Mouse (Mus musculus): ENCODE measurements around the gene Gm45713. TPM values are rescaled to one million over a fixed set of nuclear protein-coding genes. Genes with fewer than 3 reads are reported as not detected.
"Not testable (repeated sequence)": the region's sequence is repeated elsewhere in the genome, so short reads cannot be mapped to it uniquely, and the experiment has no call there.

Gm45713 gene
- polyA plus RNA-seq, 1 experiment from 2014 or later, result not detected

DNA sequence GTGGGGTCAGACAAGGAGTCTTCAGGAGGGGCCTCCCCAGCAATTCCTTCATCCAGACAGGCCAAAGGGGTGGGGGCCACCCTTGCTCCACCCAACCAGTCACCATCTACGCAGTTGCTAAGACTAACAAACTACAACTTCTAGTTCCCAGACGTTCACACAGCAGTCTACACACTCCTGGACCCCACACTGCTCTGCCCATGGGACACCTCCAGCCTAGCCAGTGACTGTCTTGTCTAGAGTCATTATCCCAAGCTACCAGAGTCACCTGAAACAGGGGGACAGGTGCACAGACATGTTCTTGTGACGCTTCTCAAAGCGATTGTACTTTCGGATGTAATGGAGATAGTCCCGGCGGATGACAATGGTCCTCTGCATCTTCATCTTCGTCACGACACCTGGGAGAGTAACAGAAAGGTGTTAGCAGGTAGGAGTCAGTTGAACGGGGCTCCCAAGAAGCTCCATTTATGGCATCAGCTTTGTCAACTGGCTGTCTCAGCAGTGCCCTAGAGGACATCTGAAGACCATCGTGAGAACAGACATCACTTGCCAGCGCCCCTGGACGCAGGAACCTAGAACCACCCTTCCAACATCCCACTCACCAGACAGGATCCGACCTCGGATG, 13.4 kb downstream of the Gm45713 start:
- WGBS, result 83% methylated on average over 15 of the region's 15 CpGs
- H3K27me3 ChIP-seq (ENCODE audit: low read depth, poor library complexity, severe bottlenecking), result no peaks in the 10 kb centered on the region
- H3K36me3 ChIP-seq, result peaks cover 85% of the 10 kb centered on the region
- DNase-seq (ENCODE audit: low spot score), result no peak
- H3K4me3 ChIP-seq, result peak overlapping the region; percentile 84
- peaks cover 53% of the 10 kb centered on the region for H3K4me1 ChIP-seq
- H3K9me3 ChIP-seq (replicated peaks), result no peaks in the 10 kb centered on the region
- peak overlapping the region; percentile 95 for H3K27ac ChIP-seq

GRCm38 (mm10) chr7:45121966-45122365, 14.1 kb downstream of the Gm45713 start:
- DNase-seq (ENCODE audit: low spot score), result no peak
- peak overlapping the region; percentile 18 for H3K4me3 ChIP-seq
- H3K4me1 ChIP-seq, result peaks cover 48% of the 10 kb centered on the region
- H3K36me3 ChIP-seq, result peaks cover 81% of the 10 kb centered on the region
- H3K27me3 ChIP-seq (ENCODE audit: low read depth, poor library complexity, severe bottlenecking), result no peaks in the 10 kb centered on the region
- no peak overlapping the region for H3K27ac ChIP-seq
- H3K9me3 ChIP-seq (replicated peaks), result no peaks in the 10 kb centered on the region

DNA sequence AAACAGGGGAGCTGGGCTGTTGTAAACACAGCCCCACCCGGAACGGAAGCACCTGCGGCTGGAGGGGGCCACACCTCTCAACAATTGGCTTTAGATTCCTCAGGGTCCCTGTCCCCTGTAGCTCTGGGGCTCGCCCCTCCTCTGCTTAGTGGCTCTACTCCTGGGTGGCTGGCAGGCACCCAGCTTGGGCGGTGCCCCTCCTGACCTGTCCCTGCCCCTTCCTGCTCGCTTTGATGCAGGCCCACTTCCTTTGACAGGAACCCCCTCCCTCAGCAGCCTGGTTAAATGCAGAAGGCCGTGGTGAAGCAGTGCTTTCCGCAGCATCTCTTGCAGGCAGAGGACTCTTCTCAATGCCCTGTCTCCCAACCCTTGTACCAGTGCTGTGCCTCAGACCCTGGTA, 14.6 kb downstream of the Gm45713 start:
- peaks cover 43% of the 10 kb centered on the region for H3K4me1 ChIP-seq
- no peaks in the 10 kb centered on the region for H3K27me3 ChIP-seq (ENCODE audit: low read depth, poor library complexity, severe bottlenecking)
- H3K9me3 ChIP-seq (replicated peaks), result no peaks in the 10 kb centered on the region
- no peak overlapping the region for H3K27ac ChIP-seq
- 73% methylated on average over 8 of the region's 8 CpGs for WGBS
- peak overlapping the region; percentile 18 for H3K4me3 ChIP-seq
- peaks cover 75% of the 10 kb centered on the region for H3K36me3 ChIP-seq
- no peak for DNase-seq (ENCODE audit: low spot score)

GRCm38 (mm10) chr7:45119780-45120709, 16.0 kb downstream of the Gm45713 start:
- H3K4me3 ChIP-seq, result no peak overlapping the region
- WGBS, result 83% methylated on average over 5 of the region's 5 CpGs

GRCm38 (mm10) chr7:45118336-45118735, 17.7 kb downstream of the Gm45713 start:
- no peak for DNase-seq (ENCODE audit: low spot score)
- Histone ChIP-seq H3K27ac (no peak overlapping the region), H3K27me3 (ENCODE audit: low read depth, poor library complexity, severe bottlenecking) (no peaks in the 10 kb centered on the region), H3K4me3 (no peak overlapping the region), H3K36me3 (peaks cover 58% of the 10 kb centered on the region), H3K9me3 (replicated peaks) (no peaks in the 10 kb centered on the region), H3K4me1 (peaks cover 27% of the 10 kb centered on the region)
- WGBS, result 90% methylated on average over 6 of the region's 6 CpGs

More at GRCm38 (mm10) chr7:45119780-45120709, 16.0 kb downstream of the Gm45713 start:
- no peaks in the 10 kb centered on the region for H3K9me3 ChIP-seq (replicated peaks)
- peaks cover 29% of the 10 kb centered on the region for H3K4me1 ChIP-seq
- no peak for DNase-seq (ENCODE audit: low spot score)
- no peaks in the 10 kb centered on the region for H3K27me3 ChIP-seq (ENCODE audit: low read depth, poor library complexity, severe bottlenecking)
- H3K27ac ChIP-seq, result no peak overlapping the region
- peaks cover 62% of the 10 kb centered on the region for H3K36me3 ChIP-seq

DNA sequence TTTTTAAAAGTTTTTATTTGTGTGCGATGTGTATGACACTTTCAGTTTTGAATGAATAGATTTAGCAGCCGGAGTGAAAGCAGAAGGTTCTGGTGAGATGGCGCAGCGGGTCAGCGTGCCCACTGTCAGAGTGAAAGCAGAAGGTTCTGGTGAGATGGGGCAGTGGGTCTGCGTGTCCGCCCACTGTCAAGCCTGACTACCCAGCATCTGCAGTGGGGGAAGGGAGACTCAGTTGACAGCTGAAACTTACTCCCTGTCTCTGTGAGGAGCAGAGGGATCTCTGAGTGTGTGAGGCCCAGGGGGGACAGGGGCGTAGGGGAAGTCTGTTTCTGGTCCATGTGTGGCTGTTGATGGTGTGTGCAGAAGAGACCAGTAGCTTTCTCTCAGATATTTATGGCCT, 18.5 kb downstream of the Gm45713 start:
- 84% methylated on average over 8 of the region's 8 CpGs for WGBS
- Histone ChIP-seq H3K4me1 (peaks cover 19% of the 10 kb centered on the region), H3K4me3 (no peak overlapping the region), H3K9me3 (replicated peaks) (no peaks in the 10 kb centered on the region), H3K36me3 (peaks cover 51% of the 10 kb centered on the region), H3K27me3 (ENCODE audit: low read depth, poor library complexity, severe bottlenecking) (no peaks in the 10 kb centered on the region), H3K27ac (no peak overlapping the region)
- DNase-seq (ENCODE audit: low spot score), result no peak

DNA sequence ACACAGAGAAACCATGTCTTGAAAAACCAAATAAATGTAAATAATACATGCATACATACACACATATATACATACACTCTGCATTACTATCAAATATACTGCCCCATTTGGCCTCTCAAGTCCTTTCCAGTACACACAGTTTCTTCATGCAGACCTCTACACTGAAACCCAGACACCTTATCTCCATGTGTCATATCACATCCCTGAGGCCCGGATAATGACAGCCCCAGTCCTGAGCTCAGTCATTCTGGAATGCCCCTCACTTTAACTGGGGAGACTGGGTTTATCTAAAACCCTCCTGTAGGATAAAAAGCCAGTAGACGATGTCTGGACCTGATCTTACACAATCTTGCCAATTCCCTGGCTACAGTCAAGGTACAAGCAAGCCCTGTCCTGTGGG, 22.6 kb downstream of the Gm45713 start:
- peaks cover 4% of the 10 kb centered on the region; the same call in 1 of the 2 replicates for H3K4me1 ChIP-seq
- no peak for DNase-seq (ENCODE audit: low spot score)
- H3K4me3 ChIP-seq, result no peak overlapping the region
- no peaks in the 10 kb centered on the region for H3K27me3 ChIP-seq (ENCODE audit: low read depth, poor library complexity, severe bottlenecking)
- H3K9me3 ChIP-seq (replicated peaks), result no peaks in the 10 kb centered on the region
- WGBS, result 87% methylated on average over 2 of the region's 2 CpGs
- H3K27ac ChIP-seq, result no peak overlapping the region
- peaks cover 10% of the 10 kb centered on the region for H3K36me3 ChIP-seq

- Histone ChIP-seq H3K4me1 (peaks cover 4% of the 10 kb centered on the region; the same call in 1 of the 2 replicates), H3K36me3 (peaks cover under 1% of the 10 kb centered on the region), H3K27me3 (ENCODE audit: low read depth, poor library complexity, severe bottlenecking) (no peaks in the 10 kb centered on the region), H3K27ac (no peak overlapping the region), H3K9me3 (replicated peaks) (no peaks in the 10 kb centered on the region), H3K4me3 (no peak overlapping the region)
- no peak for DNase-seq (ENCODE audit: low spot score)
- 59% methylated on average over 3 of the region's 3 CpGs for WGBS
Observed at GRCm38 (mm10) chr7:45112529-45112928, 23.5 kb downstream of the Gm45713 start.

DNA sequence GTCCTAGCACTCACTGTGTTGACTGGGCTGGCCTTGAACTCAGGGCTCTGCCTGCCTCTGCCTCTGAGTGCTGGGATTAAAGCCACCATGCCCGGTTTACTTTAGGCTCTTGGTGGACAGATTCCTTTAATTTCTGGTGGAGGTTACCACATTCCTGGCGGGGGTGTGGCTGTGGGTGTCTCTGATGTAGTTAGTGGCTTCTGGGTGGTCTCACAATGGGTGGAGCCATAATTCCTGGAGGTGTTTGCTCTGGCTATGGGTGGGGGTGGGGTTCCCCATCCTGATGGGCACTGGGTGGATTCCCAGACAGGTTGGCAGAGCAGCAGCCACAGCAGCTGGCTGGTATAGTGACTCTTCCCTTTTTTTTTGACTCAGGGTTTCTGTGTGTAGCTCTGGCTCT, 24.1 kb downstream of the Gm45713 start:
- DNase-seq (ENCODE audit: low spot score), result no peak
- H3K27ac ChIP-seq, result no peak overlapping the region
- no peaks in the 10 kb centered on the region for H3K36me3 ChIP-seq
- no peaks in the 10 kb centered on the region for H3K27me3 ChIP-seq (ENCODE audit: low read depth, poor library complexity, severe bottlenecking)
- peaks cover 4% of the 10 kb centered on the region; the same call in 1 of the 2 replicates for H3K4me1 ChIP-seq
- no peaks in the 10 kb centered on the region for H3K9me3 ChIP-seq (replicated peaks)
- 60% methylated on average over 2 of the region's 2 CpGs for WGBS
- H3K4me3 ChIP-seq, result no peak overlapping the region

- H3K36me3 ChIP-seq; H3K9me3 ChIP-seq (replicated peaks); H3K27me3 ChIP-seq (ENCODE audit: low read depth, poor library complexity, severe bottlenecking); H3K27ac ChIP-seq; H3K4me3 ChIP-seq; DNase-seq (ENCODE audit: low spot score): not testable (repeated sequence)
- 93% methylated on average over 4 of the region's 4 CpGs for WGBS
- peaks cover 16% of the 10 kb centered on the region for H3K4me1 ChIP-seq
Observed at GRCm38 (mm10) chr7:45110089-45110488, 25.9 kb downstream of the Gm45713 start.

- Histone ChIP-seq H3K27ac (peak overlapping the region; percentile 65; the same call in 1 of the 2 replicates), H3K4me3 (no peak overlapping the region), H3K36me3 (no peaks in the 10 kb centered on the region), H3K4me1 (peaks cover 29% of the 10 kb centered on the region), H3K9me3 (replicated peaks) (no peaks in the 10 kb centered on the region), H3K27me3 (ENCODE audit: low read depth, poor library complexity, severe bottlenecking) (no peaks in the 10 kb centered on the region)
- WGBS, result 61% methylated on average over 5 of the region's 5 CpGs
- DNase-seq (ENCODE audit: low spot score), result no peak
Observed at GRCm38 (mm10) chr7:45107052-45107645, 28.9 kb downstream of the Gm45713 start.

DNA sequence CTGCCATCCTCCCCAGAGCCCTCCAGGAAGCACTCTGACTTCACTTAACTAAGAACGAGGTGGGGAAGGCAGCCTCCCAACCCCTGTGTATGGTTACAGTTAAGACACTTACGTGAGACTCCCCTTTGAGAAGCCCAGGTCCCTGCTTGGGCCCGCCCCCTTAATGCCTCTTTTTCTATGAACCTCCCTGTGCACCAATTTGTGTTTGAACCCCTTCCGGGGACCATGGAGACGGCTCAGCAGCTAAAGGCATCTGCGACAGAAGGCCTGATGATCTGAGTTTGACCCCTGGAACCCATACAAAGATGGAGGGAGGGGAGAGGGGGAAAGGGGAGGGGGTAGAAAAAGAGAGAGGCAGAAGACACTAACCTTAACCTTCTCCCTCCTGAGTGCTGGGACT, 29.6 kb downstream of the Gm45713 start:
- no peaks in the 10 kb centered on the region for H3K9me3 ChIP-seq (replicated peaks)
- peak overlapping the region; percentile 65; the same call in 1 of the 2 replicates for H3K27ac ChIP-seq
- no peaks in the 10 kb centered on the region for H3K27me3 ChIP-seq (ENCODE audit: low read depth, poor library complexity, severe bottlenecking)
- peaks cover 29% of the 10 kb centered on the region for H3K4me1 ChIP-seq
- H3K36me3 ChIP-seq, result no peaks in the 10 kb centered on the region
- WGBS, result 50% methylated on average over 6 of the region's 6 CpGs
- no peak for DNase-seq (ENCODE audit: low spot score)
- no peak overlapping the region for H3K4me3 ChIP-seq

DNA sequence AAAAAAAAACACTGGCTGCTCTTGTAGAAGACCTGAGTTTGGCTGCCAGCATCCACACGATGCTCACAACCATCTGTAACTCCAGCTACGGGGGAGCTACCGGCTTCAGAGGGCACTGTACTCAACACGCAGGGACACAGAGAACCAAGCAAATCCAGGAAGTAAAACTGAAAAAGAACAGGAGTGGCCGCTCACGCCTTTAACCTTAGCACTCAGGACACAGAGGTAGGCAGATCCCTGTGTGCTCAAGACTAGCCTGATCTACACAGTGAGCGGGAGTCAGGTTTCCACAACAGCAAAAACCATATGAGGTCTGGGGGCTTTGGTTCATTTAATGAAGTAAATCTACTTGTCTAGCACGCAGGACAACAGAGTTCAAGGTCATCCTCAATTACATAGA, 30.5 kb downstream of the Gm45713 start:
- Histone ChIP-seq H3K27me3 (ENCODE audit: low read depth, poor library complexity, severe bottlenecking) (no peaks in the 10 kb centered on the region), H3K9me3 (replicated peaks) (no peaks in the 10 kb centered on the region), H3K4me3 (no peak overlapping the region), H3K36me3 (no peaks in the 10 kb centered on the region), H3K4me1 (peaks cover 29% of the 10 kb centered on the region), H3K27ac (peak overlapping the region; percentile 30; the same call in 1 of the 2 replicates)
- DNase-seq (ENCODE audit: low spot score), result no peak
- 81% methylated on average over 8 of the region's 8 CpGs for WGBS
